Mouse (Mus musculus): ENCODE measurements around the gene Tcap. TPM values are rescaled to one million over a fixed set of nuclear protein-coding genes. Genes with fewer than 3 reads are reported as not detected.

Tcap gene
- polyA plus RNA-seq, 1 experiment from 2014 or later, result 2.1 TPM

GRCm38 (mm10) chr11:98339071-98339501 lies 44.5 kb upstream of the Tcap start:
- H3K4me1 ChIP-seq (replicated peaks; ENCODE audit: insufficient read depth, low read length), result peaks cover 13% of the 10 kb centered on the region; the same call in 1 of the 2 replicates
- no peak for ATAC-seq (replicated peaks; ENCODE audit: low FRiP score, low read depth)
- no peaks in the 10 kb centered on the region for H3K9me3 ChIP-seq (replicated peaks; ENCODE audit: low read length)
- peak; percentile 37 for DNase-seq (ENCODE audit: low spot score)
- no peaks in the 10 kb centered on the region for H3K36me3 ChIP-seq (ENCODE audit: insufficient read depth, low read length)
- under 1% methylated on average over 19 of the region's 19 CpGs for WGBS
- H3K27me3 ChIP-seq (ENCODE audit: insufficient read depth, low read length), result peaks cover 55% of the 10 kb centered on the region
- no peak for TF ChIP-seq CTCF (IDR thresholded peaks at IDR 0.05; ENCODE audit: low read depth)
- H3K4me3 ChIP-seq (replicated peaks; ENCODE audit: low read depth, low read length), result peak overlapping the region; percentile 40
- peak overlapping the region; percentile 47; the same call in 1 of the 2 replicates for H3K9ac ChIP-seq (ENCODE audit: low read depth, low read length)
- H3K4me2 ChIP-seq (ENCODE audit: low read length), result peak overlapping the region; percentile 92
- no peak overlapping the region for H3K27ac ChIP-seq

- Histone ChIP-seq H3K27me3 (ENCODE audit: insufficient read depth, low read length) (peaks cover 48% of the 10 kb centered on the region), H3K4me2 (ENCODE audit: low read length) (peak overlapping the region; percentile 92), H3K9ac (ENCODE audit: low read depth, low read length) (no peak overlapping the region), H3K9me3 (replicated peaks; ENCODE audit: low read length) (no peaks in the 10 kb centered on the region), H3K4me3 (replicated peaks; ENCODE audit: low read depth, low read length) (no peak overlapping the region; the same call in 1 of the 2 replicates), H3K27ac (no peak overlapping the region), H3K4me1 (replicated peaks; ENCODE audit: insufficient read depth, low read length) (peaks cover 13% of the 10 kb centered on the region; the same call in 1 of the 2 replicates), H3K36me3 (ENCODE audit: insufficient read depth, low read length) (no peaks in the 10 kb centered on the region)
- DNase-seq (ENCODE audit: low spot score), result no peak
- no peak for ATAC-seq (replicated peaks; ENCODE audit: low FRiP score, low read depth)
- no peak for TF ChIP-seq CTCF (IDR thresholded peaks at IDR 0.05; ENCODE audit: low read depth)
- 10% methylated on average over 11 of the region's 11 CpGs for WGBS
Observed at GRCm38 (mm10) chr11:98339679-98340287, 43.8 kb upstream of the Tcap start.

- Histone ChIP-seq H3K9me3 (replicated peaks; ENCODE audit: low read length) (no peaks in the 10 kb centered on the region), H3K27me3 (ENCODE audit: insufficient read depth, low read length) (peaks cover 40% of the 10 kb centered on the region), H3K36me3 (ENCODE audit: insufficient read depth, low read length) (no peaks in the 10 kb centered on the region), H3K4me3 (replicated peaks; ENCODE audit: low read depth, low read length) (no peak overlapping the region), H3K4me1 (replicated peaks; ENCODE audit: insufficient read depth, low read length) (peaks cover 13% of the 10 kb centered on the region; the same call in 1 of the 2 replicates), H3K4me2 (ENCODE audit: low read length) (no peak overlapping the region), H3K9ac (ENCODE audit: low read depth, low read length) (no peak overlapping the region), H3K27ac (no peak overlapping the region)
- 9% methylated on average over 4 of the region's 4 CpGs for WGBS
- ATAC-seq (replicated peaks; ENCODE audit: low FRiP score, low read depth) (no peak), DNase-seq (ENCODE audit: low spot score) (no peak)
- no peak for TF ChIP-seq CTCF (IDR thresholded peaks at IDR 0.05; ENCODE audit: low read depth)
Observed at GRCm38 (mm10) chr11:98340597-98340996, 43.0 kb upstream of the Tcap start.

GRCm38 (mm10) chr11:98341174-98341573 lies 42.4 kb upstream of the Tcap start:
- no peak for ATAC-seq (replicated peaks; ENCODE audit: low FRiP score, low read depth)
- no peak overlapping the region for H3K9ac ChIP-seq (ENCODE audit: low read depth, low read length)
- H3K9me3 ChIP-seq (replicated peaks; ENCODE audit: low read length), result no peaks in the 10 kb centered on the region
- peaks cover 13% of the 10 kb centered on the region; the same call in 1 of the 2 replicates for H3K4me1 ChIP-seq (replicated peaks; ENCODE audit: insufficient read depth, low read length)
- peaks cover 38% of the 10 kb centered on the region for H3K27me3 ChIP-seq (ENCODE audit: insufficient read depth, low read length)
- no peaks in the 10 kb centered on the region for H3K36me3 ChIP-seq (ENCODE audit: insufficient read depth, low read length)
- no peak overlapping the region for H3K27ac ChIP-seq
- no peak for DNase-seq (ENCODE audit: low spot score)
- 57% methylated on average over 4 of the region's 4 CpGs for WGBS
- H3K4me3 ChIP-seq (replicated peaks; ENCODE audit: low read depth, low read length), result no peak overlapping the region
- TF ChIP-seq CTCF (IDR thresholded peaks at IDR 0.05; ENCODE audit: low read depth), result no peak
- H3K4me2 ChIP-seq (ENCODE audit: low read length), result no peak overlapping the region

- Histone ChIP-seq H3K4me3 (replicated peaks; ENCODE audit: low read depth, low read length) (peak overlapping the region; percentile 25), H3K27me3 (ENCODE audit: insufficient read depth, low read length) (peaks cover 38% of the 10 kb centered on the region), H3K36me3 (ENCODE audit: insufficient read depth, low read length) (no peaks in the 10 kb centered on the region), H3K4me2 (ENCODE audit: low read length) (peak overlapping the region; percentile 71), H3K9me3 (replicated peaks; ENCODE audit: low read length) (no peaks in the 10 kb centered on the region), H3K9ac (ENCODE audit: low read depth, low read length) (peak overlapping the region; percentile 39), H3K27ac (peak overlapping the region; percentile 71), H3K4me1 (replicated peaks; ENCODE audit: insufficient read depth, low read length) (peaks cover 13% of the 10 kb centered on the region; the same call in 1 of the 2 replicates)
- DNase-seq (ENCODE audit: low spot score) (peak; percentile 91), ATAC-seq (replicated peaks; ENCODE audit: low FRiP score, low read depth) (peak; percentile 69)
- whole genome bisulfite sequencing, result 1% methylated on average over 29 of the region's 29 CpGs
- TF ChIP-seq CTCF (IDR thresholded peaks at IDR 0.05; ENCODE audit: low read depth), result peak; percentile 100
Observed at GRCm38 (mm10) chr11:98342000-98342945, 41.3 kb upstream of the Tcap start.

GRCm38 (mm10) chr11:98345253-98345652 lies 38.4 kb upstream of the Tcap start:
- H3K4me3 ChIP-seq (replicated peaks; ENCODE audit: low read depth, low read length), result no peak overlapping the region
- 2% methylated on average over 14 of the region's 14 CpGs for WGBS
- ATAC-seq (replicated peaks; ENCODE audit: low FRiP score, low read depth), result no peak

More at GRCm38 (mm10) chr11:98345253-98345652, 38.4 kb upstream of the Tcap start:
- Histone ChIP-seq H3K4me2 (ENCODE audit: low read length) (peak overlapping the region; percentile 42), H3K9ac (ENCODE audit: low read depth, low read length) (no peak overlapping the region), H3K4me1 (replicated peaks; ENCODE audit: insufficient read depth, low read length) (peaks cover 16% of the 10 kb centered on the region; the same call in 1 of the 2 replicates), H3K9me3 (replicated peaks; ENCODE audit: low read length) (no peaks in the 10 kb centered on the region), H3K27ac (no peak overlapping the region), H3K27me3 (ENCODE audit: insufficient read depth, low read length) (peaks cover 33% of the 10 kb centered on the region), H3K36me3 (ENCODE audit: insufficient read depth, low read length) (no peaks in the 10 kb centered on the region)
- DNase-seq (ENCODE audit: low spot score), result peak; percentile 71
- TF ChIP-seq CTCF (IDR thresholded peaks at IDR 0.05; ENCODE audit: low read depth), result peak; percentile 83
